ENCODE assay signal across 22 mouse cellular contexts in the genomic region with DNA sequence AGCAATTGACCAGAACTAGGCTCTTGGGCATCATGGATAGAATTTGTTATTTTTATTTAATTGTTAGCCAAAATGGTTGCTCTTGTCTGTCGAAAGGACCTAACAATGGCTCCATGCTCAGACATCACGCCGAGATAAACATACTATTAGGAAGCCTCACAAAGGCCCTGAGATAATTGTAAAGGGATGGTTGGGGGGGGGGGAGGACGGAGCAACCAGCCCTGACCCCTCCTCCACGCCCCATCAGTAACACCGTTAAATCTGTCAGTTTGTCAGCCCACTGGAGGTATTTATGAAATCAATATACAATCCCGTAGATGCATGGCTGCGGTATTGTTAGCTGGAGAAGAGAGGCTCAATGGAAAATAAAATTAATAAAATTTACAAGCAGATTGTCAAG.
DNase-seq lines count a peak whose midpoint lies in the region; ATAC-seq lines count a peak whose summit lies in the region.
"Had no signal": no experiment of that assay in that cellular context is flagged by ENCODE, and none has a peak within 500 bp of the region (broad histone marks: within the 10 kb centered on the region; RNA-seq: fewer than 3 reads in every experiment).

No protein-coding gene starts in this region.

- no peaks in the 10 kb centered on the region for H3K36me3 ChIP-seq in hindbrain, embryonic 11.5 days (ENCODE audit: control insufficient read depth, insufficient read depth, low read length)
- H3K36me3 ChIP-seq in hindbrain, embryonic 14.5 days (replicated peaks; ENCODE audit: control insufficient read depth, insufficient read depth) = no peaks in the 10 kb centered on the region
- H3K36me3 ChIP-seq in neural tube, embryonic 11.5 days (ENCODE audit: control insufficient read depth, insufficient read depth, low read length) = no peaks in the 10 kb centered on the region
- no peaks in the 10 kb centered on the region for H3K36me3 ChIP-seq in neural tube, embryonic 15.5 days
- H3K36me3 ChIP-seq: embryonic facial prominence, embryonic 13.5 days; heart, embryonic 13.5 days; intestine, embryonic 15.5 days had no signal

- no peak overlapping the region for H3K4me3 ChIP-seq in hindbrain, embryonic 11.5 days (ENCODE audit: low read depth, low read length)
- no peak overlapping the region for H3K4me3 ChIP-seq in hindbrain, embryonic 14.5 days (replicated peaks; ENCODE audit: low read length)
- H3K4me3 ChIP-seq in neural tube, embryonic 11.5 days (ENCODE audit: low read depth, low read length) = no peak overlapping the region
- H3K4me3 ChIP-seq in neural tube, embryonic 15.5 days (replicated peaks) = no peak overlapping the region
- H3K4me3 ChIP-seq: embryonic facial prominence, embryonic 13.5 days; gastrocnemius, adult 2 months; heart, embryonic 13.5 days; intestine, embryonic 15.5 days had no signal

- WGBS in hindbrain, embryonic 11.5 days = 17% methylated on average over 8 of the region's 8 CpGs
- WGBS in hindbrain, embryonic 14.5 days = 15% methylated on average over 8 of the region's 8 CpGs
- WGBS in neural tube, embryonic 11.5 days = 27% methylated on average over 8 of the region's 8 CpGs
- 21% methylated on average over 8 of the region's 8 CpGs for WGBS in neural tube, embryonic 15.5 days

- no peaks in the 10 kb centered on the region for H3K9me3 ChIP-seq in hindbrain, embryonic 11.5 days (ENCODE audit: control insufficient read depth, low read length)
- no peaks in the 10 kb centered on the region for H3K9me3 ChIP-seq in hindbrain, embryonic 14.5 days (ENCODE audit: control insufficient read depth, low read length)
- no peaks in the 10 kb centered on the region for H3K9me3 ChIP-seq in neural tube, embryonic 11.5 days (ENCODE audit: control insufficient read depth, low read length)
- no peaks in the 10 kb centered on the region for H3K9me3 ChIP-seq in neural tube, embryonic 15.5 days (replicated peaks)
- H3K9me3 ChIP-seq: embryonic facial prominence, embryonic 13.5 days; heart, embryonic 13.5 days; intestine, embryonic 15.5 days had no signal

- ATAC-seq in hindbrain, embryonic 11.5 days (ENCODE audit: low FRiP score) = no peak
- no peak for ATAC-seq in hindbrain, embryonic 14.5 days (ENCODE audit: low FRiP score)
- peak; percentile 33; the same call in 1 of the 2 replicates for ATAC-seq in neural tube, embryonic 11.5 days (ENCODE audit: insufficient read depth, low FRiP score, low TSS enrichment)
- no peak for ATAC-seq in neural tube, embryonic 15.5 days (ENCODE audit: low FRiP score)
- ATAC-seq: CD4-positive, CD25-positive, alpha-beta regulatory T cell, adult 4 months; forebrain, embryonic 14.5 days; intestine, embryonic 15.5 days had no signal

- peak overlapping the region; percentile 90; the same call in 1 of the 2 replicates for H3K27ac ChIP-seq in hindbrain, embryonic 11.5 days (ENCODE audit: low read depth, low read length)
- no peak overlapping the region for H3K27ac ChIP-seq in hindbrain, embryonic 14.5 days
- peak overlapping the region; percentile 69; the same call in 1 of the 2 replicates for H3K27ac ChIP-seq in neural tube, embryonic 11.5 days (ENCODE audit: low read depth, low read length)
- no peak overlapping the region for H3K27ac ChIP-seq in neural tube, embryonic 15.5 days (replicated peaks)
- H3K27ac ChIP-seq: embryonic facial prominence, embryonic 13.5 days; gastrocnemius, adult 2 months; heart, embryonic 13.5 days; intestine, embryonic 15.5 days had no signal

- no peak overlapping the region for H3K9ac ChIP-seq in hindbrain, embryonic 11.5 days (ENCODE audit: low read depth, low read length)
- H3K9ac ChIP-seq in hindbrain, embryonic 14.5 days = no peak overlapping the region
- no peak overlapping the region for H3K9ac ChIP-seq in neural tube, embryonic 11.5 days (ENCODE audit: low read length)
- no peak overlapping the region for H3K9ac ChIP-seq in neural tube, embryonic 15.5 days (replicated peaks)
- H3K9ac ChIP-seq: embryonic facial prominence, embryonic 13.5 days; heart, embryonic 13.5 days; intestine, embryonic 15.5 days had no signal

- no peak overlapping the region; the same call in 1 of the 2 replicates for H3K4me2 ChIP-seq in hindbrain, embryonic 11.5 days (replicated peaks; ENCODE audit: low read depth, low read length)
- H3K4me2 ChIP-seq in hindbrain, embryonic 14.5 days (replicated peaks) = no peak overlapping the region
- H3K4me2 ChIP-seq in neural tube, embryonic 11.5 days (ENCODE audit: low read depth) = no peak overlapping the region
- H3K4me2 ChIP-seq in neural tube, embryonic 15.5 days = no peak overlapping the region
- H3K4me2 ChIP-seq: embryonic facial prominence, embryonic 13.5 days; heart, embryonic 13.5 days; intestine, embryonic 15.5 days had no signal

- peak; percentile 41 for DNase-seq in embryo, embryonic 10 days (ENCODE audit: low spot score)
- no peak for DNase-seq in embryo, embryonic 11 days
- peak; percentile 57 for DNase-seq in hindbrain, embryonic 11.5 days (ENCODE audit: low spot score)
- DNase-seq in hindbrain, embryonic 14.5 days (ENCODE audit: low spot score) = no peak
- DNase-seq in neural tube, embryonic 11.5 days (ENCODE audit: low spot score) = no peak
- DNase-seq in layer of hippocampus, postnatal 36 days = no peak
- DNase-seq: adrenal gland, postnatal 10 days; B cell, adult 2 months; cerebellum, adult 11 months; cerebellum, adult 8-10 months; cerebellum, postnatal 14 days; gastrocnemius, adult 2 months; gastrocnemius, postnatal 36 days; heart, adult 11 months; heart, postnatal 36 days; kidney, adult 18-20 months had no signal

- peaks cover 22% of the 10 kb centered on the region for H3K4me1 ChIP-seq in hindbrain, embryonic 11.5 days (replicated peaks; ENCODE audit: control insufficient read depth, insufficient read depth, low read length)
- peaks cover 7% of the 10 kb centered on the region; the same call in 1 of the 2 replicates for H3K4me1 ChIP-seq in hindbrain, embryonic 14.5 days (replicated peaks; ENCODE audit: control insufficient read depth, insufficient read depth, low read length)
- peaks cover 30% of the 10 kb centered on the region for H3K4me1 ChIP-seq in neural tube, embryonic 11.5 days (ENCODE audit: control insufficient read depth, insufficient read depth, low read length)
- H3K4me1 ChIP-seq in neural tube, embryonic 15.5 days = peaks cover 8% of the 10 kb centered on the region; the same call in 1 of the 2 replicates

- H3K27me3 ChIP-seq in hindbrain, embryonic 11.5 days (ENCODE audit: control insufficient read depth, insufficient read depth, low read length) = no peaks in the 10 kb centered on the region
- peaks cover 5% of the 10 kb centered on the region; the same call in 1 of the 2 replicates for H3K27me3 ChIP-seq in hindbrain, embryonic 14.5 days (ENCODE audit: control insufficient read depth, insufficient read depth, low read length)
- H3K27me3 ChIP-seq in neural tube, embryonic 11.5 days (ENCODE audit: control insufficient read depth, insufficient read depth, low read length) = no peaks in the 10 kb centered on the region
- H3K27me3 ChIP-seq in neural tube, embryonic 15.5 days (replicated peaks) = peaks cover 15% of the 10 kb centered on the region; the same call in 1 of the 2 replicates
- H3K27me3 ChIP-seq: embryonic facial prominence, embryonic 13.5 days; heart, embryonic 13.5 days; intestine, embryonic 15.5 days had no signal

Comparison
In these comparisons a context has a peak if more than half of its experiments do, and no peak if none do; other contexts are left out.
1. DNase-seq: peak in embryo, embryonic 10 days (single experiment) and hindbrain, embryonic 11.5 days (single experiment); none in embryo, embryonic 11 days (single experiment), hindbrain, embryonic 14.5 days (single experiment), neural tube, embryonic 11.5 days (single experiment) and layer of hippocampus, postnatal 36 days (0 of 2).
2. H3K27ac ChIP-seq: peak in hindbrain, embryonic 11.5 days (single experiment) and neural tube, embryonic 11.5 days (single experiment); none in hindbrain, embryonic 14.5 days (single experiment) and neural tube, embryonic 15.5 days (single experiment).